Mouse (Mus musculus): ENCODE results near the gene Tbc1d7.

DNA sequence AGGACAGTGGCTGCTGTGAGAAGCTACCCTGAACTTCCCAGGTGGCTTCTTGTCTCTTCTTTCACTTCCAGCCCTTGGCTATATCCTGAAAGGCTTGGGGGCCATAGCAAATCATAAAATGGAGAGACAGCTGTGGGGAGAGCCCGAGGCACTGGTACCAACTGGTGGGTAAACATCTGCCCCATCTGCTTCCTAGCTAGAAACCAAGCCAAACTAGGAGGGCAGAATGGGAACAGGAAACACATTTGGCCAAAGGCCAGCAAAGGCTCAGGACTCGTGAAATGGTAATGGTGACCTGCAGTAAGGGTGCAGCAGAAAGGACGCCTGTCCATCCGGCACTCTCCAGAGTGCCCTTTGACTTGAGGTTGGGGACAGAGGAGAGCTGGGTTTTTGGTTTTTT is 47.5 kb upstream of the Tbc1d7 start:
- TF ChIP-seq CTCF (IDR thresholded peaks at IDR 0.05; ENCODE audit: insufficient read depth, low read length) (no peak), POLR2A (IDR thresholded peaks at IDR 0.05; ENCODE audit: borderline replicate concordance, extremely low read depth, low read depth, low read length) (no peak)
